Mouse (Mus musculus): Measurements from ENCODE around the gene Dnm3.

Dnm3 gene

GRCm38 (mm10) chr1:162213066-162213465 lies 264.8 kb downstream of the Dnm3 start:
- in situ Hi-C loops (cut with MboI, MseI) = no loop called here

- in situ Hi-C loops (cut with MboI, MseI) = no loop called here
These were observed 267.3 kb downstream of the Dnm3 start for GRCm38 (mm10) chr1:162210529-162210928.

- in situ Hi-C loops (cut with MboI, MseI) = no loop called here
These were observed 268.2 kb downstream of the Dnm3 start for GRCm38 (mm10) chr1:162209487-162210149.

GRCm38 (mm10) chr1:162209010-162209409 lies 268.8 kb downstream of the Dnm3 start:
- in situ Hi-C loops (cut with MboI, MseI) = no loop called here

- in situ Hi-C loops (cut with MboI, MseI) = no loop called here
These were observed 270.2 kb downstream of the Dnm3 start for GRCm38 (mm10) chr1:162207708-162208043.

- in situ Hi-C loops (cut with MboI, MseI) = no loop called here
These were observed 270.7 kb downstream of the Dnm3 start for GRCm38 (mm10) chr1:162206998-162207707.

GRCm38 (mm10) chr1:162202465-162203348 lies 275.1 kb downstream of the Dnm3 start:
- in situ Hi-C loops (cut with MboI, MseI) = no loop called here

GRCm38 (mm10) chr1:162200446-162200845 lies 277.4 kb downstream of the Dnm3 start:
- in situ Hi-C loops (cut with MboI, MseI) = no loop called here

GRCm38 (mm10) chr1:162196812-162197680 lies 280.8 kb downstream of the Dnm3 start:
- in situ Hi-C loops (cut with MboI, MseI) = no loop called here

- in situ Hi-C loops (cut with MboI, MseI) = no loop called here
These were observed 289.1 kb downstream of the Dnm3 start for GRCm38 (mm10) chr1:162188744-162189143.

GRCm38 (mm10) chr1:162187352-162188120 lies 290.3 kb downstream of the Dnm3 start:
- in situ Hi-C loops (cut with MboI, MseI) = no loop called here

- in situ Hi-C loops (cut with MboI, MseI) = no loop called here
These were observed 291.1 kb downstream of the Dnm3 start for GRCm38 (mm10) chr1:162186470-162187351.

GRCm38 (mm10) chr1:162184003-162184748 lies 293.7 kb downstream of the Dnm3 start:
- in situ Hi-C loops (cut with MboI, MseI) = no loop called here

- in situ Hi-C loops (cut with MboI, MseI) = no loop called here
These were observed 294.4 kb downstream of the Dnm3 start for GRCm38 (mm10) chr1:162183438-162183837.

- in situ Hi-C loops (cut with MboI, MseI) = no loop called here
These were observed 296.5 kb downstream of the Dnm3 start for GRCm38 (mm10) chr1:162181187-162181975.

- in situ Hi-C loops (cut with MboI, MseI) = no loop called here
These were observed 297.4 kb downstream of the Dnm3 start for GRCm38 (mm10) chr1:162180451-162180850.

- in situ Hi-C loops (cut with MboI, MseI) = no loop called here
These were observed 298.4 kb downstream of the Dnm3 start for GRCm38 (mm10) chr1:162179401-162179800.

GRCm38 (mm10) chr1:162172806-162173205 lies 305.0 kb downstream of the Dnm3 start:
- in situ Hi-C loops (cut with MboI, MseI) = no loop called here
